Mouse (Mus musculus) neural tube, embryonic 11.5 days (tissue): ENCODE data around the gene Hmgcr. TPM values are rescaled to one million over a fixed set of nuclear protein-coding genes. Genes with fewer than 3 reads are reported as not detected.

Source experiments
- polyA plus RNA-seq: library from polyadenylated mRNA; unstranded; fragments of >200 nt; fragmentation: Nextera tagmentation; extraction: Ambion mirVana; gene quantifications from 2 replicates; pipeline ENCODE4 v1.2.1, GENCODE M21; 2014

Gene Hmgcr
- polyA plus RNA-seq, 1 experiment from 2014 or later = 220 TPM

Other genes with a start within 250 kb of the Hmgcr start
- gene Ankdd1b, start 199.7 kb downstream of the Hmgcr start, polyA plus RNA-seq = not detected in 2 replicates
- gene Gm17622, start 180.2 kb downstream of the Hmgcr start, polyA plus RNA-seq = not detected in 2 replicates
- 6.0 and 6.7 TPM in 2 replicates for gene Polk, start 128.4 kb downstream of the Hmgcr start, polyA plus RNA-seq
- 5.9 and 6.8 TPM in 2 replicates for gene Col4a3bp, start 128.3 kb downstream of the Hmgcr start, polyA plus RNA-seq
- gene Ankrd31, start 77.3 kb upstream of the Hmgcr start, polyA plus RNA-seq = not detected in 2 replicates